Mouse (Mus musculus) embryo, embryonic 9.5 days (tissue): ENCODE results near the gene Etv3.

ENCODE experiments used
- DNase-seq: peaks from one replicate; pipeline ENCODE4 v3.0.0-alpha.2; 2017; ENCODE audit errors: extremely low spot score

Gene Etv3

GRCm38 (mm10) chr3:87556668-87557278, 31.6 kb downstream of the Etv3 start:
- no peak for DNase-seq

DNA sequence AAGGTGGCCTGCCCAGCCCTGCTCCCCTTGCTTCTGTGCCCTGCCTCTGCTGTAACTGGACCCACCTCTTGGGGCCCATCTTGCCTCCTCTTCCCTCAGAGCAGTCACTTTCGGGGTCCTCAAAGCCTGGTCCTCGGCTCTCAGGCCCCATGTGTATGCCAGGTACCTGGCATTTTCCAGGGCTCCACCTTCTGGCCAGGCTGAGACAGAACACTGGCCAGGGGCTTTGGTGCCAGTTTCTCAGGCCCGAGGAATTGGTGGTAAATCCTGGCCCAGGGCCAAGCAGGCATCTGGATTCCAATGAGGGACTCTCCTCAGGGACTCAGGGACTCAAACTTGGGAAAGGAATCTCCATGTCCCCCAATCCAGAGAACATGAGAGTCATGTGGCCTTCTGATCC, 34.9 kb downstream of the Etv3 start:
- no peak for DNase-seq

- no peak for DNase-seq
These were observed 36.2 kb downstream of the Etv3 start for GRCm38 (mm10) chr3:87561434-87561833.

DNA sequence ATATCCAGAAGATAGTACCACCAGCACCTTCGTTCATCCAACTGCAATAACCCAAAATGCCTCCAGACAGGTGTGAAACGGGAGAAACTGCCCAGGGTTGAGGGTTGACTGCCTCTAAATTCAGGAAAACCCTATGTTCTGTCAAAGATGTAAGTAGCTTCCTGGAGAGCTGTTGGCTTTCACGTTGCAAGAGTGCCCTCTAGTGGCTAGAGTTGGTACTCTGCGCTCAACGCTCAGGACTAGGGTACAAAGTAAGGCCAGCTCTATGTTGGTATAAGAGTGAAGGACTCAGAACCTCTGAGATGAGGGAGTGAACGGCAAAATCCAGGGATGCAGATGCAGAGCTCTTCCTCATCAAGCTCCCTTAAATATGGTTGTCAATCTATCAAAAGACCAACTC, 37.2 kb downstream of the Etv3 start:
- DNase-seq, result peak; percentile 82

GRCm38 (mm10) chr3:87563466-87563865, 38.3 kb downstream of the Etv3 start:
- no peak for DNase-seq

DNA sequence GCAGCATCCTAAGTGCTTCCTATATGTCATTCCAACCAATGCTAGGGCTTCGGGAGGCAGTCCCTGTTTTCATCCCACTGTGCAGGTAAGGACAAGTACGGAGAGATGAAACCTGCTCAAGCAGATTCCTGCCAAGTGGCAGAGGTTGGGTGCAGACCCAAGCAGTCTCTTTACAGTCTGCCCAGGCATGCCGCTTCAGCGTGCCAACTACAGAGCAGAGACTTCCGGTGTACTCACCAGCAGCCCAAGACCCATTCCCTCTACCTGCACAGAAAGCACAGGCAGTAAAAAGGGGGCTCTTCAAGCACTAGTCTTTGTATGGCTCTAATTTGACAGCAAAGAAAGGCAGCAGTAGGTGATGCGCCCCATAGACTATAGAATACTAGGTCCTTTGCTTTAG, 40.4 kb downstream of the Etv3 start:
- DNase-seq, result no peak

- DNase-seq, result peak; percentile 80
These were observed 40.9 kb downstream of the Etv3 start for GRCm38 (mm10) chr3:87566066-87566465.

GRCm38 (mm10) chr3:87567497-87567896, 42.3 kb downstream of the Etv3 start:
- DNase-seq, result no peak

GRCm38 (mm10) chr3:87568681-87569080, 43.5 kb downstream of the Etv3 start:
- no peak for DNase-seq

GRCm38 (mm10) chr3:87575766-87576165, 50.6 kb downstream of the Etv3 start:
- DNase-seq, result no peak

DNA sequence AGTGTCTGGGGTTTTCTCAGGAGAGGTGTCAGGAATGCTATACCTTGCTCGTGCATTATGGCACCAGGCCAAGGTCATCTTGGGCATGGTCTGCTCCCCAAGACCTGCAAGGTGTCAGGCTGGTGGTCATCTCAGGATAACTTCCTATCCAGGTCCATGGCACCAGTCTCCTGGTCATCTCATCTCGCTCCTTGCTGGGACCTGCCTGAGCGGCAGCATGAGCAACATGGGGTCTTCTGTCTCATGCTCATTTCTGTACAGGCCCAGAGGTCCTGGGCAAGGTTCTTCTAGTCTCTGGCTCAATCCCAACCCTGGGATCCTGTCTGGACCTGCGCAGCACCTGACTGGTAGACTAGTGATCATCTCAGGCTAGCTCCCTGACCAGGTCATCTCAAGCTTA, 57.1 kb downstream of the Etv3 start:
- DNase-seq, result no peak
